Mouse (Mus musculus): ENCODE measurements around the gene 2210408I21Rik. TPM values are rescaled to one million over a fixed set of nuclear protein-coding genes. Genes with fewer than 3 reads are reported as not detected.
"Not testable (repeated sequence)": the region's sequence is repeated elsewhere in the genome, so short reads cannot be mapped to it uniquely, and the experiment has no call there.

Gene 2210408I21Rik
- 10 to 100 TPM; 19.8 to 21.3 TPM for total RNA-seq (2021)
- long read RNA-seq, partial matches to known transcripts = 2 of 5 reads
- long read RNA-seq, other reads (novel, unspliced or antisense) = 1 of 5 reads

DNA sequence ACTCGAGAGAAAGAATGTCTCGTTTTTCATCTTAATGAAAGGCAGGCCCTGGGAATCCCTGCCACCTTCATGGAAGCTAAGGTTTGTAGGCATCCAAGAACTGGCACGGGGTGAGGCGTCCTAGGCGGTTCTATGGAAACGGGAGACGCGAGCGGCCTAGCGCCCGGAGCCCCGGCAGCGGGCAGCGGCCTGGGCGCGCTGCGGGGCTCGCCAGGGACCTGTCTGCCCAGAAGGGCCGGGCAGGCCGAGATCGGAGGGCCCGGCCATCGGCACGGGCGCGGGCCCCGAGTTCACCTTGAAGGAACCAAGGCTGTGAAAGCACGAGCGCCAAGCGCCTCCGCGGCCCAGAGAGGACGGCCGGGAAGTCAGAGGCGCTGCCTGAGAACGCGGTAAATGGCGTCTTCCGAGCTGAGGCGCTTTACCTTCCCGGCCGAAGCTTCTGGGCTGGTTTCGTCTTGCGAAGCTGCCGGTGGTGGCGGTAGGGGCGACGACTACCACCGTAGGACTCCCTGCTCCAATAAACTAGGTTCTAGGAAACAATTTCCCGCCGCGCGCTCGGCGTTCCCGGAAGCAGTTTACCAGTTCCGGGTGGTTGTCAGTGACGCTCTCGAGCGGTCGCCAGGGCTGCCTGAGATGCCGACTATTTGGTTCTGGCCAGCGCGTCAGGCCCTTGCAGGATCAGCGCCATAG lies at the start of gene 2210408I21Rik, which contains the start of gene Slf1:
2210408I21Rik (plus strand) TSS at position 610 of the 690 bp plus-strand sequence.
Slf1 (minus strand) TSS at position 543 of the 690 bp plus-strand sequence.
- DNase-seq (ENCODE audit: low spot score in 2 of 2) = peak; percentile 85 to 89

DNA sequence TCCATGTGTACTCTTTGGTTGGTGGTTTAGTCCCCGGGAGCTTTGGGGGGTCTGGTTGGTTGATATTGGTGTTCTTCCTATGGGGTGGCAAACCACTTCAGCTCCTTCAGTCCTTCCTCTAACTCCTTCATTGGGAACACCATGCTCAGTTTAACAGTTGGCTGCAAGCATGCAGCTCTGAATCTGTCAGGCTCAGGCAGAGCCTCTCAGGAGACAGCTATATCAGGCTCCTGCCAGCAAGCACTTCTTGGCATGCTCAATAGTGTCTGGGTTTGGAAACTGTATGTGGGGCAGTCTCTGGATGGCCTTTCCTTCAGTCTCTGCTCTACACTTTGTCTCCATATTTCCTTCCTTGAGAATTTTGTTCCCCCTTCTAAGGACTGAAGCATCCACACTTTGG lies 42.5 kb upstream of the 2210408I21Rik start:
- DNase-seq (ENCODE audit: low spot score in 2 of 2) = not testable (repeated sequence)

DNA sequence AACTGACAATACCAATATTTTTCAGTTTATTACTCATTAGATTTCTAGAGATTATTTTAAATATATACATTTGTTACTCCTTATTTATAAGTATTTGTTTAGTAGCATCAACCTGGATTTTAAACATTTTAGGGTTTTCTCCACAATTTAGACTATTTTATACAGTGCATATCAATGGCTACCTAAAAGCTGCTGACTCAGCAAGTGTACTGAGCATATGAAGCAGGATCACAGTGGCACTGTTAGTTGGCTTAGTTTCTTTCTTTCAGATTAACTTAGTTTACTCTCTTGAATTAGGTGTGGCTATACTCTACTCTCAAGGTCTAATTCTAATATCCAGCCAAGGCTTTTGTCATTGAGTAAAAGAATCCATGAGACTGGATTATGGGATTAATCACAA lies 27.6 kb upstream of the 2210408I21Rik start:
- no peak for DNase-seq (ENCODE audit: low spot score in 2 of 2)

DNA sequence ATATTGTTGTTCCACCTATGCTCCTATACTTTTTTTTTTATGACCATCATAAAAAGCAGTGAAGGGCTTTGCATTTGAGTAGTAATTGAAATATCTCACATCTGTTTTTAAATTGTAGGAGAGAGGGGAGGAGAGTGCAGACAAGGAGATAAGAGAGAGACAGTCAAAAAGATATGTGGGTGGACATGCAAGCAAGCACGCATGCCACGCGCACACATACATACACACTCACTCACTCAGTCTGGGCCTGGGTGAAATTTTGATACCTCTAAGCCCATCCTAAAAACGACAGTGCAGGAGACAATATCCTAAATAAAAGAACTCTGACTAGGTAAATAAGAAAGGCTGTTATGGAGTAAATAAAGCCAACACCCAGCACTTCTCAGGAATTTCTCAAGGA lies 16.6 kb upstream of the 2210408I21Rik start:
- DNase-seq (ENCODE audit: low spot score in 2 of 2) = no peak

DNA sequence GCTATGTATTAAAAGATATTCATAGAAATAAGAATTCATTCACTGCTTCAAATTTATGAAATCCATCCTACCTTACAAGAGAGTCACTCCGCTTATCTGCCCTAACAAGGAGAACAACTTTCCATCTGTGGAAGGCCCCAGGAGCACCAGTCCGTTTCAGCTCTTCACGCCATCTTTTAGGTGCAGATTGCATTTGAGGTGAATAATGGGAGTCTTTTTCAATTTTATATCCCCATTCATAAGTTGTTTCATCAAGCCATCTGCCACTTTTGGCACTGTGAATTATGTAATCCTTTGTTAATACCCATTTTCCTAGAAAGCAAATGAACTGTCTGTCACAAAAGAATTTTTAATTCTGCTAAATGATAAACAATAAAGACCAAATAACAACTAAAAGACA lies 10.2 kb upstream of the 2210408I21Rik start:
- DNase-seq (ENCODE audit: low spot score in 2 of 2) = no peak

DNA sequence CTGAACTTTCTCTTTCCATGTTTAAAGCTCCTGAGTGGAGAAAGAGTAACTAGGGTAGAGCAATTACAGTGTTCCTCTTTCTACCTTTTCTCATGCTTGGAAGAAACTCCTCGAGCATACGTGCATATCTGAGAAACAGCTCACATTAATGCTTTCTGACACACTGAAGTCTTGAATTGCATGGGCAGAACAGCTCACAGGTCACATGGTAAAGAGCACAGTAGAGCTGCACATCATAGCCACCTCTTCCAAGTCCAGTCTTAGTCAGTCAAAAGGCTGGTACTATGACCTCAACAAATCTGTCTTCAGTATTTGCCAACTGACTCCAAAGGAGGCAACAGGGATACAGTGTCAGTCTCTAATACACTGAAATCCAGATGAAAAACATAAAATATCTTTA lies 7.1 kb upstream of the 2210408I21Rik start:
- DNase-seq (ENCODE audit: low spot score in 2 of 2) = no peak

DNA sequence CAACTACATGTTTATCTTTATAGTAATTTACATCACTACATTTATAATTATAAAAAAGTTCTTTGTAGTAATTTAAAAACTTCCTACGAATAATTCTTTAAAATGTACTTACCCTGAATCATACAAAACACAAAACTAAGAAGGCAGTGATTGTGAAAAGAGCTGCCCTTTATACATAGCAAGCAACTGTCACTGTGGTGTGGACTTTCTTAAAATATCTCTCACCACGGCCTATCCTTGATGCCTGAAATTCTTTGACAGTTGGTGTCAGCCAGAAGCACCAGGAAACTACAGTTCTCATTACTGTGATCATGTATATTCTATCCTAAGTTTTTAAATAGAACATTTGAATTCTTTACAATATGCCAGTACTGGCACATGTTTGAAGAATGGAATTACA lies 4.2 kb upstream of the 2210408I21Rik start:
- no peak for DNase-seq (ENCODE audit: low spot score in 2 of 2)

DNA sequence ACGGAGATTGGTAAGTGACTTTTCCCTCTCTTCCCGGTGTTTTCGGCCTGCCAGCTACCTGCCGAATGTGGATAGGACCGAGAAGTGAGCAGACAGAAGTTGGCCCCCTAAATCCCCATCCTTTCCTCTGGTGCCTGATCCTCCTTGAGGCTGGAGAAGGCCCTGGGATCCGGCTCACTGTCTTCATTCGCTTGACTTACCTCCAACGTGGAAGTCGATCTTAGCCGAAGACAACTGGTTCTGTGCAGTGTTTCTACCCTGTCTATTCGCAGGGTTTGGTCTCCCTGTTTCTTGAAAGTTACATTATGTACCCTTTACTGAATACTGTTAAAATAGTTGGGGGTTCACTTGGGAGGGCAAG lies 261 bp downstream of the 2210408I21Rik start:
- no peak for DNase-seq (ENCODE audit: low spot score in 2 of 2)

DNA sequence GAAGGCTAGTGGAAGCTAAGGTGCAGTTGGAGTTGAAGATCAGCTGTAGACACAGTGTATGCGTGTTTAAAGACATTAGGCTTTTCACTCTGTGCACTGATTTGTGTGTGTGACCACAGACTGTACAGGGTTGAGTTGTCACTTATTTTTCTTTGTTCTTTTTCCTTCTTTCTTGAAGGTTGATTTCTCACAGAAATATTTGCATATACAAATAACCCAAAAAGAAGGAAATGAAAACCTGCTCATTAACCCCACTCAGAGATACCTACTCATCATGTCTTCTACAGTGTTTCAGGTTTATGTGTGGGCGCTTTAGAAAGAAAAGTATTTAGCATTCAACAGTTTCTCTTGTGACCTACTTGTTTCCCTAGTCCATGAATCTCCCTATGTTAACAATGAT lies 5.5 kb downstream of the 2210408I21Rik start:
- no peak for DNase-seq (ENCODE audit: low spot score in 2 of 2)

DNA sequence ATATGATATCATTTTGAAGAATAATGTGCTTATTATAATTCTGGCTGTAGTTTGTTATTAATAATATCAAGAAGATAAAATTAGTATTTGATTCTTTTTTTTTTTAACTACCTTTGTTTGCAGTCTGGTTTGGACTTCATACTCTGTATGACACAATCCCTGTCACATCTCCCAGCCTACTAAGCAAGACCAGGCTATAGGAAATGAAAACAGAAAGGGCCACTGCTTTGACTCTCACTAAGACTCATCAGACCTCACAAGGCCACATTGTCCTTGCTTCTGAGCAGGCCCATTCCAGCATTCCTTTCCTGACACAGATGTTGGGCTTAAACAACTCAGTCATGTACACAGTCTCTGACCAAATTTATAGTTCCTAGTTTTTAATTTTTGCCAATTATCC lies 42.6 kb downstream of the 2210408I21Rik start:
- DNase-seq (ENCODE audit: low spot score in 2 of 2) = no peak

DNA sequence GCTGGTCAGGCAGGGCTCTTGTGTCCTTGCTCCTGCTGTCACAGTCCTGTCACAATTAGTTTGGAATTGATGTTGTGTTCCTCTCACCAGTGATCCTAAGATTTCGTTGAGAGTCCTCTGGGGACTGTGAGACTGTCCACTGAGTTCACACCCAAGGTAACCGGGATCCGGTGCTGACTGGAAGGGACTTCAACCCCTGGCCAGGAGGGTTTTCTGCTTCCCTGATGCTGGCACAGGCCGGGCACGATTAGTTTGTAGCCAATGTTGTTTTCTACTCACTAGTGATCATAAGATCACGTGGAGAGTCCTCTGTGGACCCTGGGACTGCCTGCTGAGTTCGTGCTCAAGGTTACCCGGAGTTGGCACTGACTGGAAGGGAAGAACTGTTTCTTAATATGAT lies 55.3 kb downstream of the 2210408I21Rik start:
- no peak for DNase-seq (ENCODE audit: low spot score in 2 of 2)

DNA sequence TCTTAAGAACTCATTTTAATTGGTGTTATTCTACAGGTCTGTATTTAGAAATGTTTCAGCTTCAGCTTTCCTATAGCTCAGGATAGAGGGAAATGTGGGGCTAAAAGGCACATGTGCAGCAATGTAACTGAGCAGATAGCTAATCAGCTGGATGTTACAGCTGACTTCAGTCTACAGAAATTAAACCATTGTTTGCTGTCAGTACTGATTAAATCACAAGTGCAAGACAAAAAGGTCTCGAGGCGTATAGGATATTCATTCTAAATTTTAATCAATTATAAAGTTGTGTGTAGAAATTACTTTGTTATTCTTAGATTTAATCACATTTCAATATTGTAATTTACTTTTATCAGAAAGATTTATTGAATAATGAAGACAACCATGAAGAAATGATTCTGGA lies 56.9 kb downstream of the 2210408I21Rik start:
- no peak for DNase-seq (ENCODE audit: low spot score in 2 of 2)

DNA sequence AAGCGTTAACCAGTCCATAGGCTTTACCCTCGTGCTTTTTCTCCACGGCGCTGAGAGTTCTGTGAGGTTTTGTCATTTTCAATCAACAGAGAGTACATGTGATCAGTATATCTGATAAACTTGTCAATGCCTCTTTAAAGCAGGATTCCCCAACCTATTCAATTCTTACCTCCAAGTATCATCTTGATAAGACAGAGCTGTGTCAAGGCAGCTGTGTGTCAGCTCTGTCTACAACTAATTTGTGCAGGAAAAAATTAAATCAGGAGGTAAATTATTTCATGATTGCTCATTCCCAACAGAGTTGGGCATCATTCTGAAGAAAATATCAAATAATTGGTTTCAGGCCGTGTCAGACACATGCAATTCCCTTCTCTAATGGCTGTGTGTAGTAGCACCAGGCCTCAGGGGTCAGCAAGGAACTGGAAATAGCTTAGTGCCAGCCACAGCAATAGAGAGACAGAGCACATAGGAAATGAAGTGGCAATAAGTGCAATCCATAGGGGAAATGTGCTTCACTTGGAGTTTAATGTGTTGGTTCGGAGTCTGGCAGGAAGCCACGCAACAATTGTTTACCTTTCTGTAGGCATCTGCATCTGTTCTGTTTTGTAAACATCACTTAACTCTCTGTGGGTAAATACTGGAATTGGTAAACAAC lies 73.6 kb downstream of the 2210408I21Rik start:
- no peak for DNase-seq (ENCODE audit: low spot score in 2 of 2)

DNA sequence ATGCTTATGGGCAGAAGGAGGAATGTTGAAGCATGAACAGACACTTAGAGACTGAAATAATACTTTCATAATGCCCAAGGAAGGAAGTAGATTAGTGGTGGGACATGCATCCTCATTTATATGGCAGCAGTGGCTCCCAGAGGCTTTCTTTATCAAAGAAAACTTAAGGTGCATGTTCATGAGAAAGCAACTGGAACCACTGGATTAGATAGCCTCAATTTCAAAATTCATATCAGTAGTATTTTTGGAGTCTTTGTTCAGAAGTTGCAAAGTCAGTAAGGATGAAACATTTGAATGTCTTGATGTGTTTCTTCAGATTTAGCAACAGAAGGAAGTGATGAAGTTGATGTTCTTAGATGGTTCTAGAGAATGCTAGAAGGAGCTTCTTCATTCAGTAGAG lies 77.9 kb downstream of the 2210408I21Rik start:
- DNase-seq (ENCODE audit: low spot score in 2 of 2) = no peak

DNA sequence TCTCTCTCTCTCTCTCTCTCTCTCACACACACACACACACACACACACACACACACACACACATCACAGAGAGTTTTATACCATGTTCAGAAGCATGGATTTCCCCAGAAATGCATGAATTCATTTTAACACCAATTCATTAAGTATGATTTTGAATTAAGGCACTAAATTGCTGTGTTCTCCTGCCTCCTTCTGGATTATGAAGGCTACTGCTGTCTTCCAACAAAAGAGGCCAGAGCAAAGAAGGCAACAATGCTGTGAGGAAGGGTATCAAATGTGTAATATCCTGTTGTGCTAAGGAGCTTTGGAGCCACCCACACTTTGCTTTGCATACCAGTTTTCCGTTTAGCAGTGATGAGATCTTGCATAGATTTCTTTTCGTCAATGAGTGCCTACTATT lies 80.1 kb downstream of the 2210408I21Rik start:
- peak in 1 of 2 experiments; percentile 16 for DNase-seq (ENCODE audit: low spot score in 2 of 2)

DNA sequence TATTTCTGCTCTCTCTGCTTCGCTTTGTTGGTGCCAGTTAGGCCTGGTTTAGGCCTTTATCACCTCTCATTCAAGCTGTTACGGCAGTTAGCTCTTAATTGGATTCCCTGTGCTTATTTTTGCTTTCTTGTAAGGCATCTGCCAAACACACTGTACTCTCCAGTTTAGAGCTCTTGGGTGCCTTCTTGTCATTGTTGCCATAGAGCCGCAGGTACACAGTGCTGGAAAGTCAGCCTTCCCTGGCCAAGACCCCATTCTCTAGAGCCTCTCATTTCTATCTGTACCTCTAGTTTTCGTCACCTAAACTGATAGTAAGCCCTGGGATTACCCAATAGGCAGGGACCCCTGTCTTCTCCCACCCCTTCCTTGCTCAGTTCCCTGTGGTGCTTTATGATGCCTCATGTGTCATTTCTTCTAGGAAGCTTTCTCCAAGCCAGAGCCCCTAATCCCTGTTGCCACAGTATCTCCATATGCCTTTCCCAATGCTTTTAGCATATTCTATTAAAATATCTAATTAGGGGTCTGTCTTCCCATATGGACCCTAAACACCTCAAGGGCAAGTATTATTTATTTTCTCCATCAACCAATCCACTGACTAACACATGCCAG lies 82.4 kb downstream of the 2210408I21Rik start:
- DNase-seq (ENCODE audit: low spot score in 2 of 2) = no peak

DNA sequence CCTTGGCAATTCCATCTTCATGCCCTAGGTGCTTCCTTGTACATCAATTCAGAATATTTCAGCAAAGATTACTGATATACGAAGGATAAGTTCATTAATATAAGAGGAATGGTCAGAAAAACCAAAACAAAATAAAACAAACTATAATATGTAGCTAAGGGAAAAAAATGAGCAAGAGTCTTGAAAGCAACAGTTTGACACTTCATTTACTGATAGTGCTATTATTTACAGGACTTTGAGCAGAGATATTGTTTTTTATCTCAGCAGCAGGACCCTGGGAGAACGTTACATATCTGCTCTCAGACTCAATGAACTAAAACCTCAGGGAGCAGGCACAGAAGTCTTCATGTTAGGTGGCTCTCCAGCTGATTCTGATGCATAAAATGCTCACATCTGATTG lies 85.7 kb downstream of the 2210408I21Rik start:
- no peak for DNase-seq (ENCODE audit: low spot score in 2 of 2)

DNA sequence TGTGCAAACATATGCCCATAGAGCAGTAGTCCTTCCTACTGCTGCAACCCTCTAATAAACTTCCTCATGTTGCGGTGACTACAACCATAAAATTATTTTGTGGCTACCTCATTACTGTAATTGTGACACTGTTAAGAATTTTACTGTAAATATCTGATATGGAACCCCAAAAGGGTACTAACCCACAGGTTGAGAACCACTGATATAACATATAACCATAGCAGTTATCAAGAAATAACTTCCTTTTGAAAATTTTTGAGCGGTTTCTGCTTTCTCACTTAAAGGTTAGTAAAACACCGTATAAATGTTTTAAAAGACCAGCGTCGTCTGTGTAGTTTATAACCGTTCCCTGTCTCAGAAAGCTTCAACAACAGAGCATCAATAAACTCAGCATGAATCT lies 121.2 kb downstream of the 2210408I21Rik start:
- DNase-seq (ENCODE audit: low spot score in 2 of 2) = no peak

DNA sequence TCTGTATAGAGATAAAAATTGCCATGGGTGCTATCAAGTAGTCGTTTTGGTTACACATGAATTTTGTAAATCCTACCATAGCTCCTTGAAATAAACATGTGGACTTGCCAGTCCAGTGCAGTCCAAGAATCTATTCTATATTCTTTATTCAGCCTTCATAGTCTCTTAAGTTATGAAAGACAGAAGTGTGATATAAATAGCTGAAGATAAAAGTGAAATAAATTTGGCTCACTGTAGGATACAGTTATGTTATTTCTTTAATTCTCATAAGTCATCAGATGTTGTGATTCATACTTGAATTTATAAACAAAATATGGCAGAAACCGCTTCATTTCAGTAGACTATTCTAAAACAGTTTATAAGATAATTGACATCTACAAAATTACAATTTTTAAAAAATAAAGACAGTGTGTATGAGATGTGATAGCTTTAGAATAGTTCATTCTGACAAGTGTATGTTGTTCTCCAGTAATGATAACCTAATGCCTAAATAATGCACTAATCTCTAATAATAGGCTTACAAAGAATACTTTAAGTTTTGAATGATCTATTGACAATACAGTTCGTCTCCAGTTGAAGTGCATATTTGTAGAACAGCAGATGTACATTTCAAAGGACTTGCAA lies 127.5 kb downstream of the 2210408I21Rik start:
- DNase-seq (ENCODE audit: low spot score in 2 of 2) = no peak

DNA sequence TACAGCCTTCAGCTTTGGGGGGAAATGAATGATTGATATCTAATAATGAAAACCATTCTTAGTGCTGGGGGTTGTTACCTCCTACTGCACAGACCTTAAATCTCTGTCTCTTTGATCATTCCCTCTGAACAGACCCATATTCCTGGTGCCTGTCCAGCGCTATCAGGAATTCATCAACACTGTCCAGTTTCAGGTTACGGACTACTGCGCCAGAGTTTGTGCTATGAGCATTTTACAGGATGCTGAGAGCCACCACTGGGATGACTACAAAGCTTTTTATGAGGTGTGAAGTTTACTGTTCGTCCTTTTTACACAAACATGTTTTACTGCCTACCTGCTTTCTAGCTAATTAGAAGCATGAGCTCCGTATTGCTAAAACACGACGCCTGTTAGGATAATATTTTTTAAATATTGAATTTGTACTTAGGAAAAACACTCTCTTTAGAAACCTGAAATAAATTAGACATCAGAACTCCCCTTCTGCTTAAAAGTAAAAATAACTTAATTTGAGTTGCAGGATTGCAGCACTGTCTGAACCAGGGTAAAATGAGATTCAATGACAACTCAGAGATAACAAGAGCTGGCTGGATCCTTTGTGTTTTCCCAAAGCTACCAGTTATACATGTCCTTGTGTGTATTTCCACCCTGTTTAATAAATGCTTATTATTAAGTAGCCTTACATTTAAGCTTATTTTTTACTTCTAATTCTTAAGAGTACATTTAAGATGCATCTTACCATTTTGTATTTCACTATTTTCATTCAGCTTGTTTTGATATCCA lies 128.2 kb downstream of the 2210408I21Rik start:
- DNase-seq (ENCODE audit: low spot score in 2 of 2) = no peak

DNA sequence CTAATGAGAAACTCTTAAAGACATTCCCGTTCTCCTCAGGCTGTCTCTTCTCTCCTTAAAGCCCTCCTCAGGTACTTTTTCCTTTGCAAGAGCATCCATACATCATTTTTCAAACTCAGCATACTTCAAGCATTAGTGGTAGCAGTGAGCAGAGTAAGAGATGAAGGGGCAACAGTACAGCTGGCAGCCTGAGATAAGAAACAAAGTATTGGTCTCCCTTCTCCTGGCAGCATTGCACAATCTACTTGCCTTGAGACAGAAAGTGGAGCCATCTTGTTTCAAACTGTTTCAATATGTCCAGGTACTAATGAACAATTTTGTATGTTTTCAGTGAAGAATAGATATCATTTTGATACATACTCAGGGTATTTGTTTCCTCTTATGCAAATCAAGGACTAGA lies 129.1 kb downstream of the 2210408I21Rik start:
- DNase-seq (ENCODE audit: low spot score in 2 of 2) = no peak

All from layer of hippocampus, postnatal 10 days (tissue).